Mouse (Mus musculus) spleen, postnatal 36 days (tissue): ENCODE measurements around the gene Reck.
A peak's percentile ranks its signal among the peaks of the same experiment; 100 is the strongest.

Experiments used
- DNase-seq, 2 experiments: peaks; one replicate each; pipeline ENCODE4 v3.0.0; 2022; ENCODE audit warnings: low spot score in 2 of 2, mixed read lengths in 1 of 2

The Reck gene

GRCm38 (mm10) chr4:43875160-43875918 is at the start of gene Reck:
TSS of gene Reck (plus strand) at chr4:43875530.
- DNase-seq, result peak; percentile 49 to 52

GRCm38 (mm10) chr4:43828806-43829205 is 46.5 kb upstream of the Reck start:
- DNase-seq, result no peak

GRCm38 (mm10) chr4:43832031-43832430 is 43.3 kb upstream of the Reck start:
- DNase-seq, result no peak

- no peak for DNase-seq
Measured at GRCm38 (mm10) chr4:43833752-43834151, 41.6 kb upstream of the Reck start.

- DNase-seq, result no peak
Measured at GRCm38 (mm10) chr4:43834749-43835148, 40.6 kb upstream of the Reck start.

- no peak for DNase-seq
Measured at GRCm38 (mm10) chr4:43838326-43838725, 37.0 kb upstream of the Reck start.

- DNase-seq, result no peak
Measured at GRCm38 (mm10) chr4:43840101-43840500, 35.2 kb upstream of the Reck start, which contains the start of gene Olfr157. TSS of gene Olfr157 (minus strand) at chr4:43840201.

GRCm38 (mm10) chr4:43851265-43851664 is 24.1 kb upstream of the Reck start, which contains the start of gene Olfr155:
TSS of gene Olfr155 (plus strand) at chr4:43851565.
- DNase-seq, result no peak

- DNase-seq, result no peak
Measured at GRCm38 (mm10) chr4:43854101-43854500, 21.2 kb upstream of the Reck start.

GRCm38 (mm10) chr4:43859886-43860285 is 15.4 kb upstream of the Reck start:
- DNase-seq, result no peak

- DNase-seq, result peak in 1 of 2 experiments; percentile 9
Measured at GRCm38 (mm10) chr4:43860744-43861519, 14.4 kb upstream of the Reck start.

- DNase-seq, result no peak
Measured at GRCm38 (mm10) chr4:43863298-43863697, 12.0 kb upstream of the Reck start.

GRCm38 (mm10) chr4:43869821-43870220 is 5.5 kb upstream of the Reck start:
- no peak for DNase-seq

- no peak for DNase-seq
Measured at GRCm38 (mm10) chr4:43874501-43874900, 829 bp upstream of the Reck start.

- DNase-seq, result no peak
Measured at GRCm38 (mm10) chr4:43875919-43876411, 635 bp downstream of the Reck start.

- no peak for DNase-seq
Measured at GRCm38 (mm10) chr4:43877230-43877629, 1.9 kb downstream of the Reck start.

- no peak for DNase-seq
Measured at GRCm38 (mm10) chr4:43878121-43878776, 2.9 kb downstream of the Reck start.

GRCm38 (mm10) chr4:43879566-43879965 is 4.2 kb downstream of the Reck start:
- DNase-seq, result no peak

GRCm38 (mm10) chr4:43884196-43884595 is 8.9 kb downstream of the Reck start:
- no peak for DNase-seq

GRCm38 (mm10) chr4:43891247-43891646 is 15.9 kb downstream of the Reck start:
- no peak for DNase-seq

- DNase-seq, result no peak
Measured at GRCm38 (mm10) chr4:43897209-43897608, 21.9 kb downstream of the Reck start.

- peak in 1 of 2 experiments; percentile 4 for DNase-seq
Measured at GRCm38 (mm10) chr4:43899197-43899596, 23.9 kb downstream of the Reck start.
